Mouse (Mus musculus): ENCODE measurements around the gene Selenoo.

Selenoo gene

DNA sequence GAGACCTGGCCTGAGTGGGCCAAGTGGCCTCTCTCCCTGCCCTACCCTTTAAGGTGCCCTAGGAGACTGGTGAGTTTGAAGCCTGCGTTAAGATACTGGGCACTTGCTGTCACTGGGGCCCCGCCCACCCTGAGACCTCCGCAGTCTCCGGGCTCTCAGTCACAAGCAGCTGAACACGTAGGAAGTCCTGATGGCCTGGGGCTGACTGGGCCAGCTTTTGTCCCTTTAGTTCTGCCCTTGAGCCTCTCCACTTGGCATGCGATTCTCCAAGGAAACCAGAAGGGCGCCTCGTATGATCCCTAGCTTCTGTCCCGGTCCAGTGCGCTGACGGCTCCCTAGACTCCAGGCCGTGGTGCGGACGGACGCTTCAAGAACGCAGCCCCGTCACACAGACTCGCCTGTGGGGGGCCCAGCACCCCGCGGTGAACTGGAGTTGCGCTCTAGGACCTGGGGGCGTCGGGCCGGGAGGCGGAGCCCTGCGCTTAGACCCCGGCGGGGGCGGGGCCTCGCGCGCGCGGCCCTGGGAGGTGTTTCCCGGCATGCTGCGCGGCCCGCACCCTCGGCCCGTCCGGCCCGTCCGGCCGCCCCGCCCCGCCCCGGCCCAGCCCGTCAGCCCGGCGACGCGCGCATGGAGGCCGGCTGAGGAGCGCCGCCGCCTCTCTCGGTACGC, 13.3 kb upstream of the Selenoo start:
- DNase-seq (ENCODE audit: low read depth, low spot score), result peak; percentile 82

DNA sequence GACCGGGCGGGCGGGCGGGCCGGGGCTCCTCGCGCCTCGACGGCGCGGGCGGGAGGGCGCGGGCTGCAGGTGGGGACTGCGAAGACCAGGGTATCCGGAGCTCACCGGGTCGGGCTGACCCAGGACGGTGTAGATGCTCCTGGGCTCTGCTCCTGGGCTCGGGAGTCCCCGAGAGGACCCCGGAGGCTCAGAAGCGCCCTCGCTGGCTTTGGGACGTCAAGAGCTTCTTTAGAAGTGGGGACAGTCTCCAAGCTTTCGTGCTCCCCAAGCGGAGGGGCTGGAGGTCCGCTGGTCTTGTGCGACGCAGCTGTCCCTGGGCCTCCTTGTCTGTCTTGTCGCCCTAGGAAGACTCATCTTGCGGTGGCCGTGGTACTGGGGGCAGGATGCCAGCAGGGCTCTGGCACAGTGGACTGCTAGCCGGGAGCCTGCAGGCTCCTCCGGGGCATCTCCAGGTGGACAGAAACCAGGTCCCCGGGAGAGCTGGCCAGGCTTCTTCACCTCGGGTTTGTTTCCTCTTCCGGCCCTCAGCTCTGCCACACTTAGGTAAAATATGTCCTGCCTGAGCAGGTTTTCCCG, 12.6 kb upstream of the Selenoo start:
- DNase-seq (ENCODE audit: low read depth, low spot score), result peak; percentile 57

DNA sequence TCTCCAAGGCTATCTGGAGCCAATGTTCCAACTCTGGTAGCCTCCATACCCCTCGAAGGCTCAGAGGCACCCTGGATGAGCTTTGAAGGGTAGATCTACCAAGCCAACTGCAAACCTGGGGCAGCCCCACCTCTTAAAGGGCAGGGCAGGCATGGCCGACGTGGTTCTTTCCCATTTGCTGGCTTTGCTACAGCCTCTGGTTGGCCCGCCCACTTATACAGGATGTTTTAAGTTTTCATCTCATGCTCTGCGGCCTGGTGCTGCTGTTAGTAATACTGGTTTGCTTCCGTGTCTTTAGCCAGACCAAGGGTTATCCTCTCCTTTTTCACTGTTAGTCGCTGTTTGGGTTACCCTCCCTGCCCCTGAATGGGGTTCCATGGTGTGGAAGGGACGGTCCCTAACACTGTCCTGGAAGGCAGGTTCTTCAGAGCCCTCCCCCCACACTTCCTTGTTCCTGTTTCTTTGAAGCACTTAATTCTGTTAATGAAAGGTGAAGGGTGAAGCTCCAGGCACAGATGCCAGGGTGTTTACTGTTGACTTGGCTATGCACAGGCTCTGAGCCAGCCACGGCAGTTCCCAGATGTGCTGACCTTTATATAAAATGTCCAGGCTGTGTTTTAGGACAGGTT, 10.6 kb upstream of the Selenoo start:
- no peak for DNase-seq (ENCODE audit: low read depth, low spot score)

DNA sequence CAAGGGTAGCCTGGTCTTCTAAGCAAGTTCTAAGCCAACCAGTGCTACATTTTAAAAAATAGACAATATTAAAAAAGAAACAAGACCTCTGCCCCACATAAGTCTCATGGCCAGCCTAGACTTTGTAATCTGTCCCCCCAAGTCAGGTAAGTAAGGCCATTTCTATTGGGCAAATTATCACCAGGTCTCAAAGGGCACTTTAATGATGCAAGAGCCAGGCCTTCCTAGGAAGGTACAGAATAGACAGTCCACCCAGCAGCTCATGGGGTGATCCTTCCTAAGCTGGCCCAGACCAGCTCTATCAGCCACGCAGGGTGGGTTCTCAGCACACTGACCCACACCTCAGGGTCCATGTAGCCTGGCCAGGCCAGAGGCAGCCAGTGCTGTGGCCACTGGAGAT, 5.0 kb upstream of the Selenoo start:
- DNase-seq (ENCODE audit: low read depth, low spot score), result no peak

DNA sequence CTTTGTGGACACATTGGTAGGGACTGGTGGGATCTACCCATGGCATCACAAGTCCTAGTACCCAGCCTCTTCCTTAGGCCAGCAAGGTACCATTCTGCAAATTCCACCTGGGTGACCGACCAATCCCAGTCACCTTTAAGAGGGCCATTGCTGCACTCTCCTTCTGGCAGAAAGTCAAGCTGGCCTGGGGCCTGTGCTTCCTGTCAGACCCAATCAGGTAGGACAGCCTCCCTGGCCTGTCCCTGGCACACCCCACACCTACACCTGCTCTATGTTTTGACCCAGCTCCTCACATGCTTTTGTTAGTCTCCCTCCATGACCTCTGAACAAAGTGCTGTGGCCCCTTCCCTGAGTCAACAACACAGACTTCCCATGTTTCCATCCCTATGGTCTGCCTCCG, 4.1 kb upstream of the Selenoo start:
- DNase-seq (ENCODE audit: low read depth, low spot score), result no peak

DNA sequence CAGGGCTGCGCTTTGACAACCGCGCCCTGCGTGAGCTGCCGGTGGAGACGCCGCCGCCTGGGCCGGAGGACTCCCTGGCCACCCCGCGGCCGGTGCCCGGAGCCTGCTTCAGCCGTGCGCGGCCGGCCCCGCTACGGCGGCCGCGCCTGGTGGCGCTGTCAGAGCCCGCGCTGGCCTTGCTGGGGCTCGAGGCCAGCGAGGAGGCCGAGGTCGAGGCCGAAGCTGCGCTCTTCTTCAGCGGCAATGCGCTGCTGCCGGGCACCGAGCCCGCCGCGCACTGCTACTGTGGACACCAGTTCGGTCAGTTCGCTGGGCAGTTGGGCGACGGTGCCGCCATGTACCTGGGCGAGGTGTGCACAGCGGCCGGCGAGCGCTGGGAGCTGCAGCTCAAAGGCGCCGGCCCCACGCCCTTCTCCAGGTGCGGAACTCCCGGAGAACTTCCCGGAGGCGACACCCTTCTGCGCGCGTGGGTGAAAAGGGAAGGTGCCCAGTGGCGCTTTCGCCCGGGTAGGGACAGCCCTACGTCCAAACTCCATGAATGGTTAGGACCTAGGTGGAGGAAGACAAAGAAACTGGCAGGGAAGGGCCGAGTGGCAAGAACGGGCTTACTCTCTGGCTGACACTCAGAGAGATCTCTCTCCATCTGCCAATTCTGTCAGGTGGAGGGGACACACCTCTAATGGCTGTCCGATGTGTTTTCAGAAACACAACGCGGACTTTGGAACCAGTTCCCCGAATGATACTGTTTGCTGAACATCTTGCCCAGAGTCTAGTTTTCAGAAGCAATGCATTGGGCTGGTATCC, 566 bp downstream of the Selenoo start:
- peak; percentile 36 for DNase-seq (ENCODE audit: low read depth, low spot score)

DNA sequence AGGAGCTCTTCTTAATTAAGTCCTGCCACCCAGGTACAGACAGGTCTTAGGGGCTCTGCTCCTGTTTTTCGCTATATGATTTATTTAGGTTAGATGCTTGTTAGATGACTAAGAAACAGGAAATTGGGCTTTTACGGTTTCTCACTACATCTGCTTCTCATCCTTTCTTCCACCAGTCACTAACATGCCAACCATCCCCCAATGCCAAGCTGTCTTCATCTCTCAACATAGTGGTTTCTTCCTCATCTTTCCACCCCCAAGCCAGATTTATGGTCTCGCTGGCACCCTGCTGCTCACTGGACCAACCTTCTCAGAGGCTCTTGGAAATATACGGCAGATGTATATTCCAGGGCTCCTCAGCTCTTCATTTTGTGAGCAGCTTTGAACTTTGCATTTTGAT, 1.8 kb downstream of the Selenoo start:
- no peak for DNase-seq (ENCODE audit: low read depth, low spot score)

DNA sequence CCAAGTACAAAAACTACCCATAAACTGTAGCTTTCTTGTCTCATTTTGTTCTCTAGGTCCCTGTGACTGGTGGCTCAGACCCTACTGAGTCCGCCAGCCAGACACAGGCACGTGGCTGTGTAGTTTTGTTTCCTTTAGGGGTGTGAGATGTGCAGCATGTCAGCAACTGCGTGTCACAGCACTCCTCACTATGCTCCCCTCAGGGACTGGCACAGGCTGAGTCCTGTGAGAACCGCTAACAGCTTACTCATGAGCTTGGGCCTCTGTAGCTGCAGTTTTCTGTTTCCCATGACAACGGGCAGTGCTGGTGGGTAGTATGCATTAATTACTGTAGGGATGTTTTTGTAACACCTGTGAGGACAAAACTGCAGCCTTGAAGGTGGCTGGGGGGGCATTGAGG, 3.3 kb downstream of the Selenoo start:
- no peak for DNase-seq (ENCODE audit: low read depth, low spot score)

DNA sequence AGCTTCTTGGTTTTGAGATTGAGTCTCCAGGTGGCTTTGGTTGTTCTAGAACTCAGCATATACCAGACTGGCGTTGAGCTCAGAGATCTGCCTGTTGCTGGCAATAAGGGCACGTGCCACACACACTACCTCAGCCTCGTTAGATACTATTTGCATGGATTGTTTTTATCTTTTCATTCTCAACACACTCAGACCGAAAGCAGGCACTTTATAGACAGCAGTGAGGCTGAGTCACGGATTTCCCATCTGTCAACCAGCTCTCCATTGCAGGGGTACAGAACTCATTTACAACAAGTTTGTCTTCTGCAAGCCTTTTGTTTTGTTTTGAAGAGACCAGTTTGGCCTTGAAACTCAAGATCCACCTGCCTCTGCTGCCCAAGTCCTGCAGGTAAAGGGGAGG, 8.6 kb downstream of the Selenoo start:
- no peak for DNase-seq (ENCODE audit: low read depth, low spot score)

DNA sequence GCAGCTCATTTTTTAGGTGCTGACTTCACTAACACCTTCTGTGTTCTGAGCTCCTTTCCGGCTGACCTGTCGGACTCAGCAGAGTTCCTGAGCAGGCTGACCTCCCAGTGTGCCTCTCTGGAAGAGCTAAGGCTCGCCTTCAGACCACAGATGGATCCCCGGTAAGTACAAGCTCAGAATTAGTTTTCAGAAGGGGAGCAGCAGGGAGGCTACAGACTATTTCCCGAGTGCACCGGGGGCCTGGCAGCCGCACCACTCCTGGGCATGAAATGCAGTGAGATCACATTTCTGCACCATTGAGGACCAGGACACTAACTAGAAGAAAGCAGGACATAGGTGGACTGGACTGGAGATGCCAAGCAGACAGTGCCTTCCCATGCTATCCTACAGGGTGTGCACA, 9.7 kb downstream of the Selenoo start:
- no peak for DNase-seq (ENCODE audit: low read depth, low spot score)

DNA sequence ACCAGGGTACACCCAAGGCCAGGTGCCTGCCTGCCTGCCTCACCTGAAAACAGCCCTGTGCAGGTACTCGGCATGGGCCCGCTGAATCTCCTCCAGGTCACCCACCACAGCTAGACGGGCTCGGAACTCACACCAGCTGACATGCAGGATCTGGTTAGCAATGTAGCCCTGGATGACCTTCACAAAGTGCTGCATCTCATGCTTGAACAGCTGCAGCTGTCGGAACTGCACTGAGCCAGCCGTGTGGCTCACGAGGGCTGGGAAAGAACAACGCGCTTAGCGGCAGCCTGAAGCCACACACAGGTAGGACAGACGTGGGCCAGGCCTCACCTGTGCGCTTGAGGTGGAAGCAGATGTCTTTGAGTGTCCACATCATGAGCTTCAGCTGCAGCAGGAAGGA, 11.9 kb downstream of the Selenoo start:
- no peak for DNase-seq (ENCODE audit: low read depth, low spot score)

DNA sequence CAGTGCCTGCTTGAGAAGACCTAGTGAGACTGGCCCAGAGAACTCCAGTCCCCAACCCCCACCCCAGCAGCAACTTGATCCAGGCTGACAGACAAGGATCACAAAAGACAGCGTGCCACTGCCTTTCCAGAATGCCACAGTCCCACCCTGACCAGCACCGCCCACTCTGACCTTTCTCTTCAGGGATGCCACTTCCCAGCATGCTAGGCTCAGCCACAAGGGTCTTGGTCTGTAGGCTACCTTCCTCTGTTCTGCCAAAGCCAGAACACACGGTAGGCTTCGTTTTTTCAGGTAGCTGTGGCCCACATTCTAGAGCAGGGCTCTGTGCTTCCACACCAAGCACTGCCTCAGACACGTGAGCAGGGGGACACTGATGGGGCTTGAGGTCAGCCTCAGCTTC, 13.8 kb downstream of the Selenoo start:
- DNase-seq (ENCODE audit: low read depth, low spot score), result no peak

DNA sequence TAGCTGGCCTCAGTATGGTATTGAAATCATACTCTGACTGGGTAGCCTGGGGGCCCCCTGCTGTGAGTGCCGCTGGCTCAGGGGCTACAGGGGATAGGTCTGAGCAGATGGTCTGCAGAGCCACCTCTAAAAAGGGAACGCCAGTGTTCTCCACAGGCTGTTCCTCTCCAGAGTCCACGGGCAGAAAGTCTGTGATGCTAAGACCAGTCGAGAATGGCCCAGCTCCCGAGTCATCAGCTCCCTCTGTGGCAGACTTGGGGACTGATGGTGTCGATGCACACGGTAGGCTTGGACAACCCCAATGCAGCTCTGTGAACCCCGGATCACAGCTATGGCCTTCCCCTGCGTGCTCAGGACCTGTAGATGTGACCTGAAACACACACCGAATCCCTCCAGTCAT, 15.0 kb downstream of the Selenoo start:
- no peak for DNase-seq (ENCODE audit: low read depth, low spot score)

DNA sequence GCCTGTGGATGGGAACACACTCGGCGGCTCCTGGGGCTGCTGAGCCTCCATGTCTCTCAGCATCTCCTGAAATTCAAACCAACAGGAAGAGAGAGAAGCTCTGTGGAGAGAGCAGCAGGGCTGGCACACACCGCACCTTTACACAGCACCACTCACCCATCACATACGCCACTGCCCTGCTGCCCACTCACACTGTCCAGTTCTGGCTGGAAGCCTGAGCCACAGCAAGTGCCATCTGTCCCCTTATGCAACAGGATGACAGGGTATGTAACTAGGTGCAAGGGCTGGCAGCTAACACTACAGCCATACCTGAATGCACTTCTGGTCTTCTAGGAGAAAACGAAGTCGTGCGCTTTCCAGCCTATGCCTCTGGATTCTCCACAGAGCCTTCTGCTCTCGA, 15.5 kb downstream of the Selenoo start:
- no peak for DNase-seq (ENCODE audit: low read depth, low spot score)

DNA sequence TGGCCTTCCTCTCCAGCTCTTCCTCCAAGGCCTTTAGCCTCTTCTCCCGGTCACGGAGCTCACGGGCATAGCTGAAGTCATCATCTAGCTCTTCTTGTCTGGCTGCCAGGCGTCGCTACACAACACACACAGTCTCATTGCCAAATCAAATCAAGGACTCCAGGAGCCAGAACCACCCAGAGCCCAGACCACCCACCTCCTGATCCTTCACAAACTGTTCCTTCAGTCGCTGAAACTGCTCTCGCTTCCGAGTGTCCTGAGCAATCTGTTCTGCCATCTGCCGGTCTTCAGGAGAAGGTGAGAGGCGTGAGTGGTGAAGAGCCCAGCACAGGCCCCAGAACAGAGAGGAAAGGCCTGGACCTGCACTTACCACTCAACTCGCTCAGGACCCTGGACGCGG, 17.2 kb downstream of the Selenoo start:
- DNase-seq (ENCODE audit: low read depth, low spot score), result no peak

DNA sequence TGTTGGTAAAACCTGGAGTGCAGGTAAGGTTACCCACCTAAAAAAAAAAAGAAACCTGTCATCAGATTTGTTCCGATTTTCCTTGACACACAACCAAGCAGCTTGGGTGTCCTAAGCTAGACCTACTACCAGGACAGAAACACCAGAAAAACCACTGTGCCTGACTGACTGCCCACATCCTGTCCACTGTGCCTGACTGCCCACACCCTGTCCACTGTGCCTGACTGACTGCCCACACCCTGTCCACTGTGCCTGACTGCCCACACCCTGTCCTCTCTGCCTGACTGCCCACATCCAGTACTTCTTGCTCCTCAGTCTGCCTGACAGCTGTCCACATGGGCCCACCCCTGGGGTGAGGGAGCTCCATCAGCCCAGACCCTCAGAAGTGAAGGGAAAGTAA, 18.1 kb downstream of the Selenoo start:
- no peak for DNase-seq (ENCODE audit: low read depth, low spot score)

DNA sequence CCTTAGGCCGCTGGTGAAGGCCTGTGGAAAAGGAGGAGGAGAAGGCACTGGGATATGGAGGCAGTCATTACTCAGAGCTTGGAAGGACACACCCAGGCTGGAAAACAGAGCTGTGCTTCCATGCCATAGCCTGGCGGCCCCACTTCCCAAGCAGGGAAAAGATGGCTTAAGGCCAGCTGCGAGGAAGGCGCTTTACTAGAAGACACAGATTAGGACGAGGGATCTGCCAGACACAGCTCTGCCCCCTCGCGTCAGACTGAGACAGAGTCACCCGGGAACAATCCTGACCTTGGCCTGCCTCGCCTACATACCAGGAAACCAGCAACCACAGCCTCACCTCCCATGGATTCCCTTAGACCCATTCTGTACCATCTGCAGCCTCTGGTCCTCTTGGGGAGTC, 21.3 kb downstream of the Selenoo start:
- DNase-seq (ENCODE audit: low read depth, low spot score), result no peak

DNA sequence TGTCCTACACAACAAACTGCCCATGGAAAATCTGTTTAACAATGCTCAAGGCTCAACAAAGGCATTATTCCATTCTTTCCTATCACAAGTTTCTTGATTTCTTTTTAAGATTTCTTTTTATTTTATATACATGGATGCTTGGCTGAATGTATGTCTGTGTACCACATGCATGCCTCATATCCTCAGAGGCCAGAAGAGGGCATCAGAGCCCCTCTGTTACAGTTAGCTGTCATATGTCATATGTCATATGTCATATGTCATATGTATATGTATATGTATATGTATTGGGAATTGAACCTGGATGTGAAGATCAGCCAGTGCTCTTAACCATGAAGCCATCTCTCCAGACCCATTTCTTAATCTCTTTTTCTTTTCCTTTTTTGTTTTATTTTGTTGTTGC, 29.1 kb downstream of the Selenoo start:
- DNase-seq (ENCODE audit: low read depth, low spot score), result no peak

DNA sequence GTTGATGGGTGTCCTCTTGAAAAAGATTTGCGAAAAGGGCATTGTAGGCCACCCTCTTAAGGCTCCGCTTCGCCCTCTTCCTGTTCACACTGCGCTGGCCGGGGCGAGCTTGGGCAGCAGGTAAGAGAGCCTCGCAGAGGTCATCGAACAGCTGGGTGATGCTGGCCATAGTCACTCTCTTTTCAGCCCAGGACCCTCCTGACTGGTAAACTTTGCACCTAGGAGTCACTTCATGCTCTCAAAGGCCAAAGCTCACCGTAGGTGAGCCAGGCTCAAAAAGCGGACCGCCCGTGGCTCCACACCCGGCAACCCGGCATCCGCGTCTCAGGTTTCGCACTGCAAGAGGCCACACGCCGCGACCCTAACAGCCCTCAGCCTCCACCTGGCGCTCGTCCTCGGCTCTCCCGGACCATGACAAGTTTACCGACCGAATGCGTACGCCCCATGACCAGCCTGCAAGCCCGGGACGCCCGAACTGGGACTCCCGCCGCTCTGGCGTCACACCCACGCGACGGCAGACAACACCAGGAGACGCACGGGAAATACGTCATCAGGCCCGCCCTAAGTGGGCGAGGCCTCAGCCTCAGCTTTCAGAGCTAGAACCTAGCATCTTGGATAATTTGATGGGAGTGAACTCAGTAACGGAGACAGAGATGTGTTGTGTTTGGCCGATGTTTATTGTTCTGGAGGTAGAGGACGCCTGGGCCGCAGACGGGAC, 33.9 kb downstream of the Selenoo start, which contains the start of gene Tubgcp6:
Gene Tubgcp6 (minus strand): TSS at position 464 of the 718 bp plus-strand sequence.
- peak; percentile 92 for DNase-seq (ENCODE audit: low read depth, low spot score)

DNA sequence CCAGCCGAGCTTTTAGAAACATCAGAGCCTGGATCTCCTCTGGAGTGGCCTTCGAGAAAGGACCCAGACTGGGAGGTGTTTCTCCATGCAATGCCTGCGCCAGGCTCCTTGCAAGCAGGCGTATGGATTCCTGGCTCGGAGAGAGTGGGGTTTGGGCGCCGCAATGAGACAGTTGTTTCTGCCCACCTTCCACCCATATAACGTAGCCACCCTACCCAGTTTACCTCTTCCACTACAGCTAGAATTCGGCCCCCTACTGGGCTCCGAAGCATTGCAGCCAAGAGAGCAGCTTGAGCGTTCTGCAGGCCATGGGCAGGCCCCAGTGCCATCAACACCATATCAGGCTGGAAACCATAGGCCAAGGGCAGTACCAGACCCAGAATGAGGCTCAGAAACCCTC, 34.7 kb downstream of the Selenoo start:
- DNase-seq (ENCODE audit: low read depth, low spot score), result no peak

DNA sequence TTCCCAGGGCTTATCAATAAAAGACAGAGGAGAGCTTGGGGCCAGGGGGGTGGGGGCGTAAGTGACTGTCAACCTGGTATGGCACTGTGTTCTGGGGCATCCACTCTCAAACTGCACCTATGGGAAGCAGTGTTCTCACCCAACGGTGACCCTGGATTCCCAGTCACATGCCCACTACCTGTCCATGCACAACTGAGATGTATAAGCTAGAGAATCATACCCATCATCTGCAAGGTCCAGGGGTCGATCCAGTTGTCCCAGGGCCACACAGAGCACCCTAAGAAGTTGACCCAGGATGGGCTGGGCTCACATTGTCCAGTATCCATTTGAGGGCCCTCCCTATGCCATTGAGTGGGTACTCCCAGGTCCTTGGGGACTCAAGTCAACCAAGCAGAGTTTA, 35.4 kb downstream of the Selenoo start:
- DNase-seq (ENCODE audit: low read depth, low spot score), result no peak

DNA sequence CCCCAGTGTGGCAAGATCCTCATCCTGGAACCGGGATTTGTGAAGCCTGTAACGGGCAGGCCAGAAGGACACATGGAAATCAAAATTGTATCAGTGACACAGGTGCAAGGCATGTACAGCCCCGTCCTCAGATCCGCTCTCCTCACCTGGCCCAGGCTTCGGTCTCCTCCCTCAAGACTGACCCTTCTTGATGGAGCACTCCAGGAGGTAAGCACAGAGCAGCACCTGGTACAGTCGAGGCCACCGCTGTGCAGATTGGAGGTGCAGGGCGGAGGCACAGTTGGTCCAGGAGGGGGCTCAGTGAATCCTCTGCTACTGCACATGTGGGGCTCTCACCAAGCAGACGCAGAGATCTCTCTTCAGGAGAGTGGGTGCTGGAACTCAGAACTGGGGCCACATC, 36.5 kb downstream of the Selenoo start:
- no peak for DNase-seq (ENCODE audit: low read depth, low spot score)
